Mouse (Mus musculus): Measurements from ENCODE around the gene Rap1b.

DNA sequence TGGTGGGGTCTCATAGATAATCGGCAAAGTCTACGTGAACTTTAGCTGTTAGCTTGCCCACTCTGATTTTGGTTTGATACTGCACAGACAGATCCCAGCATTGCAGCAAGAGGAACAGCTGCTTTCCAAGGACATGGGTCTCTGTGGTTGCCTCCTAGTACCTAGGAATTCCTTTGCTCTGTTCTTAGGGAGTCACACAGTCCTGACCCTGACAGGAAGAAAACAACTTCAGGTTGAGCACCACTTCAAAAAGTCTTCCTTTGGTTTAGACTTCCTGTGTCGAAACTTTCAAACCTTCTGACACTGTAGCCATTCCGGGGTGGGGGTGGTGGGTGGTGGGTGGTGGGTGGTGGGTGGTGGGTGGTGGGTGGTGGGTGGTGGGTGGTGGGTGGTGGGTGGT is 18.4 kb upstream of the Rap1b start:
- TF ChIP-seq CTCF (IDR thresholded peaks at IDR 0.05; ENCODE audit: control insufficient read depth, insufficient read depth, low read length) = no peak
- TF ChIP-seq POLR2A (IDR thresholded peaks at IDR 0.05; ENCODE audit: borderline replicate concordance, control insufficient read depth, low read depth, low read length) = no peak
